Mouse (Mus musculus) cerebral cortex, adult 2 months (tissue): ENCODE measurements around the gene Eef1a2.

Experiments
- WGBS: fragments of 180-500 bp; shearing (Covaris S2); methylation state at CpG from one replicate; pipeline ENCODE4 v1.1.7; 2018; 5-methylcytosine and 5-hydroxymethylcytosine counted together

Eef1a2 gene

DNA sequence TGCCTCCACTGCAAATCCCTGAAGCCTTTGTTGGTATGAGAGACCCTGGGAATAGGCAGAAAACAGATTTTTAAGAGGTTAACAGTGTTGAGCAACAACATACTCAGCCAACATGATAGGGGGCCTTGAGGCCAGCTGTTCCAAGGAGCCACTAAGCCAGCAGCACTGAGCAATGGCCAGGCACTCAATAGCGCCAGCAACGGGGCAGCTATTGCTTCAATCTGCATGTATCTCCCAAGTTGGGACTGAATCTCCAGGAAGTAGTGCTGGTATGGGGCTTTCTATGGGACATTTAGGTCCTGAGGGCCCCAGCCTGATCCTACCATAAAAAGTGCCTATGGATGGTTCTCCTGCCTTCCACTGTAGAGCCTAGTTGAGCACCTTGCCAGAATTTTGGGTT lies 1.7 kb upstream of the Eef1a2 start:
- WGBS = 69% methylated on average over 2 of the region's 2 CpGs

DNA sequence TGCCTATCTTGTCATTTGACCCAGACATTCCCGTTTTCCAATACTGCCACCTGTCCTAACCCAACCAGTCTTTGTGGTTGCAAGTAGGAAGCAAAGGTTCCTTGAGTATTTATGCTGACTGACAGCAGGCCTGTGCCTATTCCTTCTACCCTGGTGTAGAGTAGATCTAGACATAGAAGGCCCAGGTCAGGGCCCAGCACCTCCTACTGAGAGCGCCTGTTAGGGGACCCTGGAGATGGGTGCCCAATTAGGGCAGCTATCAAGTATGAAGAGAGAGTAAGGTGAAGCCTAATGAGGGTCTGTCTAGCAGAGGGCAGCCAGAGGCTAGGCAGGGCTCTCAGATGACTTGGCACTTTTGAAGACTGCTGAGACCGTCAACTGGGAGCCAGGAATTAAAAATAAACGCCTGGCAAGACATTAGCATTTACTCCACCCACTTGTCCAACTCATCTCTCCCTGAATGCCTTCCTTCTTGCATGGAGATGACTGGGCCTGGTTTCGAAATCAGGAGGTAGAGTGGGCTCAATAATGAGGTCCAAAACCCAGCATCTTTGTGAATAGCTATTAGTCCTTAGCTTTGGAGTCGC lies 995 bp upstream of the Eef1a2 start:
- WGBS = 49% methylated on average over 6 of the region's 6 CpGs

GRCm38 (mm10) chr2:181157180-181157579 lies 366 bp upstream of the Eef1a2 start:
- WGBS = 65% methylated on average over 4 of the region's 4 CpGs

DNA sequence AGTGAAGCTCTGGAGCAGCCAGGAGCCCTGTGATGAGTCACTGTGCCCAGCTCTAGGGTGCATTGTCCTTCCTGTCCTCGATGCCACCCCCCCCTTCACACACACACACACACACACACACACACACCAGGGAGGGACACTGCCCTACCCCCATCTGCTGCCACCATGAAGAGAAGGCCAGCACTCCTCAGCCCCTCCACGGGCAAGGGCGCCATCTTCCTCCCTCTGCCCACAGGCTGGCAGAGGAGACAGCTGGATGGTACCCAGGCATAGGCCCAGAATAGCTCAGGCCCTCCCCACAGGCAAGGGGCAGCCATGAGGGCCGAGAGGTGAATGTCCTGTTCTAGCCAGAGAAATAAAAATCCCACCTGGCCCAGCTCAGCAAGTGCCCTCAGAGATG lies 1.0 kb downstream of the Eef1a2 start:
- WGBS = 15% methylated on average over 4 of the region's 4 CpGs

DNA sequence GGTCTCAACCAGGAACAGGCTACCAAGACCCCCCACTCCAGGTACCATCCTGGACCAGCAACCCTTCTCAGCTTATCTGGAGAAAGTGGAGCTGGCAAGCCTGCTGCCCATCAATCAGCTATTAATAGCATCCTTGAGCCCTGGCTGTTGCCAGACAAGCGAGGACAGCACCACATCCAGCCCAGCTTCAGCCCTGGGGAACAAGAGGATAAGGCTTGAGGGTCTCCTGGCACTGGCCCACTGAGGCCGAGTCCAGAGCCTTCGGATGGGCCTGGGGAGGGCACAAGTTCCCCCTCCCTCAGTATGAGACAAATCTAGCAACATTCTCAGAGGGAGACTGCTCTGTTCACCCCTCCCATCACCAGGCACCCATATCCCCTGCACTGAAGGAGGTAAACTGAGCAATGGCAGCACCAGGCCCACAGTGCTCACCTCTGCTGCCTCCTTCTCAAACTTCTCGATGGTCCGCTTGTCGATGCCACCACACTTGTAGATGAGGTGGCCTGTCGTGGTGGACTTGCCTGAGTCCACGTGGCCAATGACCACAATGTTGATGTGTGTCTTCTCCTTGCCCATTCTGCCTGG lies 1.9 kb downstream of the Eef1a2 start:
- 50% methylated on average over 8 of the region's 8 CpGs for WGBS

GRCm38 (mm10) chr2:181154361-181154760 lies 2.5 kb downstream of the Eef1a2 start:
- 46% methylated on average over 3 of the region's 3 CpGs for WGBS

GRCm38 (mm10) chr2:181153837-181154236 lies 3.0 kb downstream of the Eef1a2 start:
- WGBS = 15% methylated on average over 1 of the region's 1 CpGs

GRCm38 (mm10) chr2:181153131-181153530 lies 3.7 kb downstream of the Eef1a2 start:
- WGBS = 52% methylated on average over 1 of the region's 1 CpGs

DNA sequence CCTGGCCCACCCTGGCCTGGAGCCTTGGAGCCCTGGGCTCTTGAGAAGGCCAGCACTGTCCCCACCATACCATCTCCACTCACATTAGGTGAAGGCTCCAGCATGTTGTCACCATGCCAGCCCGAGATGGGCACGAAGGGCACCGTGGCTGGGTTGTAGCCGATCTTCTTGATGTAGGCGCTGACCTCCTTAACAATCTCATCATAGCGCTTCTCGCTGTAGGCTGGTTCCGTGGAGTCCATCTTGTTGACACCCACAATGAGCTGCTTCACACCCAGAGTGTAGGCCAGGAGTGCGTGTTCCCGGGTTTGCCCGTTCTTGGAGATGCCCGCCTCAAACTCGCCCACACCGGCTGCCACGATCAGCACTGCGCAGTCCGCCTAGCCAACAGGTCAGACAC lies 4.1 kb downstream of the Eef1a2 start:
- WGBS = 52% methylated on average over 17 of the region's 17 CpGs

DNA sequence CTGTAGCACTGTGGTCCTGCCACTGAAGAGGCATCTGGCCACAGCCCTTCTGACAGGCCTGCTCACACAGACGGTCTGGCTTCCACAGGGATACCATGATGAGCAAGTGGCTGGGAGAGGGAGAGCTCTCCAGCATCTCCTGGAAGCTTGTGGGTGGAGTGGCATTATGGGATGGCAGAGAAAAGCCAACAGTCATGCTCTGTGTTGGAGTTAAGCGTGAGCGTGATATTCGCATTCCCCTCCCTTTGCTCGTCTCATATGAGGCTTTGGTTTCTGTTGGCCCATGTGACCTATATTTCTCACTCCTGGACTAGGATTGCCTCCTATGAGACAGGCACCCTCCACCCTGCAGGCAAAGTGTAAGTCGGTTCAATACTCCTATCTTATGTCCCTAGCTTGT lies 6.5 kb downstream of the Eef1a2 start:
- 45% methylated on average over 6 of the region's 6 CpGs for WGBS

- WGBS = 13% methylated on average over 31 of the region's 31 CpGs
These were observed 8.4 kb downstream of the Eef1a2 start for GRCm38 (mm10) chr2:181148318-181148955.

GRCm38 (mm10) chr2:181147546-181148317 lies 9.1 kb downstream of the Eef1a2 start:
- 4% methylated on average over 51 of the region's 61 CpGs for WGBS

DNA sequence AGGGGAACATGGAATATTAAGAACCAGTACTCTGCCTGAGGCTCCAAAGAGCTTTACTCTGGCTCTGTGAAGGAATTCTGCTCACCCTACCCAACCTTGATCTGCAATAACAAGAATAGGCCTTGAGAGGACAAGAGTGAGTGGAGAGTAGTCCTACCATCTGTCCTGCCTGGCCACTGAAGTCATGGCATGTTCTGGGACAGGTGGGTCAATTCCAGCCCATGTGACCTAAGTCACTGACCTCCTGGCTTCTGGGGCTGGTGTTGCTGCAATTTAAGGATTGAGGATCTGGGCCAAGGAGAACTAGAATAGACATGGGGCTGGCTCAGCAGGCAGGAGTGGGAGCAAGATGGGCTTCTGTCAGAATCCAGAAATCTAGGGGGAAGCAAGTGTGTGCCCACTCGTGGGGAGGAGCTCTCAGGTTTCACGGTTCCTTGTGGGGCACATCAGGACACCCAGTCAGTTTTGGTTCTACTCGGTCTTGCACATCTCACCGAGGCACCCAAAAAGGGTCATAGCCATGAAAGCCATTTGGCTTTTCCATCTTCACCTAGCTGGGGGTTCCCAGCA lies 9.8 kb downstream of the Eef1a2 start:
- 37% methylated on average over 4 of the region's 4 CpGs for WGBS

GRCm38 (mm10) chr2:181144675-181145074 lies 12.1 kb downstream of the Eef1a2 start:
- 79% methylated on average over 2 of the region's 2 CpGs for WGBS

- WGBS = 38% methylated on average over 2 of the region's 2 CpGs
These were observed 13.1 kb downstream of the Eef1a2 start for GRCm38 (mm10) chr2:181143509-181144276.

GRCm38 (mm10) chr2:181142703-181143135 lies 14.1 kb downstream of the Eef1a2 start:
- WGBS = 24% methylated on average over 8 of the region's 8 CpGs

- 38% methylated on average over 5 of the region's 5 CpGs for WGBS
These were observed 17.1 kb downstream of the Eef1a2 start for GRCm38 (mm10) chr2:181139641-181140193.

GRCm38 (mm10) chr2:181136934-181137333 lies 19.9 kb downstream of the Eef1a2 start:
- whole genome bisulfite sequencing = 25% methylated on average over 6 of the region's 6 CpGs

- 8% methylated on average over 4 of the region's 4 CpGs for WGBS
These were observed 21.4 kb downstream of the Eef1a2 start for GRCm38 (mm10) chr2:181135446-181135818.

GRCm38 (mm10) chr2:181134591-181135445 lies 22.0 kb downstream of the Eef1a2 start, which contains the start of gene Kcnq2:
TSS of gene Kcnq2 (minus strand) at chr2:181135300.
- WGBS = under 1% methylated on average over 104 of the region's 104 CpGs
